Mouse (Mus musculus): Measurements from ENCODE around the gene Fabp7. TPM values are rescaled to one million over a fixed set of nuclear protein-coding genes. Genes with fewer than 3 reads are reported as not detected.

The Fabp7 gene
- polyA plus RNA-seq, 1 experiment from 2014 or later: 36.5 TPM

GRCm38 (mm10) chr10:57758999-57759398 is 25.7 kb upstream of the Fabp7 start:
- ATAC-seq: no peak
- H3K9ac ChIP-seq (ENCODE audit: low read depth, low read length): no peak overlapping the region
- no peaks in the 10 kb centered on the region for H3K27me3 ChIP-seq (replicated peaks; ENCODE audit: control insufficient read depth, insufficient read depth, low read length)
- H3K4me2 ChIP-seq (ENCODE audit: low read depth, low read length): no peak overlapping the region
- H3K4me3 ChIP-seq (ENCODE audit: low read length): no peak overlapping the region
- WGBS: 91% methylated on average over 2 of the region's 2 CpGs
- no peaks in the 10 kb centered on the region for H3K36me3 ChIP-seq (ENCODE audit: control insufficient read depth, insufficient read depth, low read length)
- no peak overlapping the region for H3K27ac ChIP-seq (ENCODE audit: low read length)
- H3K4me1 ChIP-seq (ENCODE audit: control insufficient read depth, insufficient read depth, low read length): no peaks in the 10 kb centered on the region
- H3K9me3 ChIP-seq (ENCODE audit: control insufficient read depth, low read length): no peaks in the 10 kb centered on the region

DNA sequence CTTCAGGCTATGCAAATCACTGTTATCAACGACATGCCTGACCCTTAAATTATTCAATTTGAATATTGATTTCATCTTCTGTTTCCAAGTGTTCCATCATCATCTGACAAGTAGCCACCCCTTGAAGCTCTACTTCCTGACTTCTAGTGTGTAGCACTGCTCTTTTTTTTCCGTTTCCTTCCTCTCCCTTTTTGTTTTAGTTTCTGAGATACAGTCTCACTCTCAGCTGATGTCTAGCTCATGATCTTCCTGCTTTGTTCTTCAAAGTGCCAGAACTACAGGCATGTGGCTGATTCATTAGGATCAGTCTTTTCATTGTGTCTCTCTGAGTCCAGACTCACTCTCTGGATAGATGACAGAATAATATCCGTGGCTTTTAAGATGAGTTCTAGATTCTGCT is 24.0 kb upstream of the Fabp7 start:
- no peak overlapping the region for H3K4me3 ChIP-seq (ENCODE audit: low read length)
- H3K4me1 ChIP-seq (ENCODE audit: control insufficient read depth, insufficient read depth, low read length): no peaks in the 10 kb centered on the region
- no peaks in the 10 kb centered on the region for H3K36me3 ChIP-seq (ENCODE audit: control insufficient read depth, insufficient read depth, low read length)
- 64% methylated on average over 3 of the region's 3 CpGs for WGBS
- H3K9ac ChIP-seq (ENCODE audit: low read depth, low read length): no peak overlapping the region
- no peaks in the 10 kb centered on the region for H3K27me3 ChIP-seq (replicated peaks; ENCODE audit: control insufficient read depth, insufficient read depth, low read length)
- no peak overlapping the region for H3K27ac ChIP-seq (ENCODE audit: low read length)
- H3K9me3 ChIP-seq (ENCODE audit: control insufficient read depth, low read length): no peaks in the 10 kb centered on the region
- no peak for ATAC-seq
- H3K4me2 ChIP-seq (ENCODE audit: low read depth, low read length): no peak overlapping the region

GRCm38 (mm10) chr10:57763044-57763443 is 21.6 kb upstream of the Fabp7 start:
- Histone ChIP-seq H3K9ac (ENCODE audit: low read depth, low read length) (no peak overlapping the region), H3K4me1 (ENCODE audit: control insufficient read depth, insufficient read depth, low read length) (no peaks in the 10 kb centered on the region), H3K4me3 (ENCODE audit: low read length) (no peak overlapping the region), H3K9me3 (ENCODE audit: control insufficient read depth, low read length) (no peaks in the 10 kb centered on the region), H3K36me3 (ENCODE audit: control insufficient read depth, insufficient read depth, low read length) (no peaks in the 10 kb centered on the region), H3K4me2 (ENCODE audit: low read depth, low read length) (no peak overlapping the region), H3K27me3 (replicated peaks; ENCODE audit: control insufficient read depth, insufficient read depth, low read length) (no peaks in the 10 kb centered on the region), H3K27ac (ENCODE audit: low read length) (no peak overlapping the region)
- ATAC-seq: peak; percentile 91
- 4% methylated on average over 1 of the region's 1 CpGs for WGBS

DNA sequence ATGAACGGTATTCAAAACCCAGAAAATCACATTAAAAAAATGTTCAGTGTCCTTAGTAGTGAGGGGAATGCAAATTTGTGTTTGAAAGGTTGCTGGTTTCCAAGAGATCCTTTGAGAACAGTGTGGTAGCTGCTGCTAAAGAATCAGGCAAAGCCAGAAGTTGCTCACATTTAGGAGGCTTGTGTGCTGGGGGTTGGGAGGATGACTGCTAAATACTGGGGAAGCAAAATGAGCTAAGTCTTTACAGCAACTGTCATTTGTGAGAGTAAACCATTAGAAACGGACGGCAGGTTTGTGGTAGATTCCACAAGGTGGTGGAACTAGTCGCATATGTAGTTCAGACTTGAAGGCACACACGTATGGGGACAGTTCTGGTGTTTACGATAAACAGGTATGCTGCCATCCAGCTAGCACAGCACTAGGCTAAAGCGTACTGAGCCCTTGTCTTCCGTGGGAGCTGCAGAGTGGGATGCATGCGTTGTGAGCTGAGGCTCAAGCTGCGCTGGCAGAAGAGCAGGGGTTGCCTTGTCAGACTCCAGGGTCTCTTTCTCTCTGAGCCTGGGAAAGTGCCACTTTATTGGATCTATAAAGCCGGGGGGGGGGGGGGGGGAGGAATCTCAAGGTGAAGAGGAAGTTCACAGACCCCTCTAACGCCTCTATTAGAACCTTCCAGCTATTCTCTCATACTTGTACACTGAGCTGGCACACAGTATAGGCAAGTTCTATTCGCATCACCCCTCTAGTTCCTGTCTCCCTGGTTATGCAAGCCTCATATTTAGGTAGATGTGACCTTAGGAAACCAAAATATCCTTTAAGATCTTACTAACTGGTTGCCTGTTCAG is 1.2 kb upstream of the Fabp7 start:
- no peak for ATAC-seq
- no peak overlapping the region for H3K27ac ChIP-seq (ENCODE audit: low read length)
- H3K4me3 ChIP-seq (ENCODE audit: low read length): no peak overlapping the region
- H3K27me3 ChIP-seq (replicated peaks; ENCODE audit: control insufficient read depth, insufficient read depth, low read length): no peaks in the 10 kb centered on the region
- WGBS: 40% methylated on average over 12 of the region's 13 CpGs
- no peak overlapping the region for H3K4me2 ChIP-seq (ENCODE audit: low read depth, low read length)
- no peaks in the 10 kb centered on the region for H3K9me3 ChIP-seq (ENCODE audit: control insufficient read depth, low read length)
- H3K9ac ChIP-seq (ENCODE audit: low read depth, low read length): no peak overlapping the region
- no peaks in the 10 kb centered on the region for H3K36me3 ChIP-seq (ENCODE audit: control insufficient read depth, insufficient read depth, low read length)
- H3K4me1 ChIP-seq (ENCODE audit: control insufficient read depth, insufficient read depth, low read length): 0 out of 2 replicates have a peak, but pooled peaks cover 8% of the 10 kb centered on the region

DNA sequence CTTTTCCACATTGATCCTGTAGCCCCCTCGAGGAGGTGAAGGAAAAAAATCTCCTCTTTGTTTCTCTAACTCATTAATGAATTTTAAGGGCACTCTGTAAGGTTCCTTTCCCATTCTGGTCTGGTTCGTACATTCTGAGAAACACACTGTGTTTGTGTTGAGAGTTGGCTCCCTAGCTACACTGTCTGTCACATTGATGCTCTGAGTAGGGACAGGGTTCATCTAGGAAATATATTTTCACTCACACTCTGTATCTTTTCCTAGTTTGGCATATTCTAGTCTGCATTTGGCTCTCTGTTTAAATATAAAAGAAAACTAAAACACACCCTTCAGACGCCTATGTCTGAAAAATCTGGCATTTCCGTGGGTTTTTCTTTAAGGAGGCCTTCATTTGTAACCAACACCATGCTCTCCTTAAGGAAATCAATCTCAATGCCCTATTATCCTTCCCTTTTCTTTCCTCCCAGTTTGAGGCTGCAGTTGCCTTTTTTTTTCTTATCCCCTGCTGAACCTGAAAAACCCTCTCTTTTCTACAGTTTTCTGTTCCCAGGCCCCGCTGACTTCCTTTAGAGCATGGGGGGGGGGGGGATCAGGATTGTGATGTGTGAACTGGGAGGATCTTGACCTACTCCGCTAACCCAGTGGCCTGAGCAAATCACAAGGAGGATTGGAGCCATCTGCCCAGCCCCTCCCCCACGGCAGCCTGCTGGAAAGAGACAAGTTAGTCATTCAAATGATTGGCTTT is 378 bp upstream of the Fabp7 start:
- H3K4me2 ChIP-seq (ENCODE audit: low read depth, low read length): peak overlapping the region; percentile 25; the same call in 1 of the 2 replicates
- peak overlapping the region; percentile 19 for H3K4me3 ChIP-seq (ENCODE audit: low read length)
- ATAC-seq: peak; percentile 66

GRCm38 (mm10) chr10:57785552-57785951 is 871 bp downstream of the Fabp7 start:
- Histone ChIP-seq H3K4me3 (ENCODE audit: low read length) (no peak overlapping the region), H3K9me3 (ENCODE audit: control insufficient read depth, low read length) (no peaks in the 10 kb centered on the region), H3K27me3 (replicated peaks; ENCODE audit: control insufficient read depth, insufficient read depth, low read length) (no peaks in the 10 kb centered on the region), H3K9ac (ENCODE audit: low read depth, low read length) (no peak overlapping the region), H3K36me3 (ENCODE audit: control insufficient read depth, insufficient read depth, low read length) (no peaks in the 10 kb centered on the region), H3K27ac (ENCODE audit: low read length) (no peak overlapping the region), H3K4me1 (ENCODE audit: control insufficient read depth, insufficient read depth, low read length) (0 out of 2 replicates have a peak, but pooled peaks cover 8% of the 10 kb centered on the region), H3K4me2 (ENCODE audit: low read depth, low read length) (no peak overlapping the region)
- no peak for ATAC-seq
- 60% methylated on average over 2 of the region's 2 CpGs for WGBS

More for the DNA sequence above, 378 bp upstream of the Fabp7 start:
- H3K4me1 ChIP-seq (ENCODE audit: control insufficient read depth, insufficient read depth, low read length): 0 out of 2 replicates have a peak, but pooled peaks cover 8% of the 10 kb centered on the region
- H3K27me3 ChIP-seq (replicated peaks; ENCODE audit: control insufficient read depth, insufficient read depth, low read length): no peaks in the 10 kb centered on the region
- H3K9ac ChIP-seq (ENCODE audit: low read depth, low read length): no peak overlapping the region; the same call in 1 of the 2 replicates
- H3K36me3 ChIP-seq (ENCODE audit: control insufficient read depth, insufficient read depth, low read length): no peaks in the 10 kb centered on the region
- H3K27ac ChIP-seq (ENCODE audit: low read length): no peak overlapping the region
- WGBS: 16% methylated on average over 7 of the region's 7 CpGs
- H3K9me3 ChIP-seq (ENCODE audit: control insufficient read depth, low read length): no peaks in the 10 kb centered on the region

DNA sequence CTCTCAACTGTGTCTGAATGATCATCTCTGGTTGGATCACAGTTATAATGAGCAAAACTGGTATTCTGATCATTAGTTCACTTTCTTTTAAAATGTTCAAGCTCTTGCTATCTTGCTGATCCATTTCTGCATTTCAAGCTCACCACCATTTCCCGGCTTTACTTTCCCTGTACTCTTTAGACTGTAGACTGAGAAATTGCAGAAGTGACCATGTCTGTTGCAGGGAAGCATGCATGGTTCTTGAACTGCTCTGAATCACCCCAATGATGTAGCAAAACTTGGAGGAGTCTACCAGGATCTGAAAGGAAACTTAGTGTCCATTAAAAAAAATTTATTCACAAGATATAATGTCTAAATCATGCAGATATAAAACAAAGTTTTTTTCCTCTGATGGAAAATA is 8.3 kb downstream of the Fabp7 start:
- 90% methylated on average over 1 of the region's 1 CpGs for WGBS
- H3K4me2 ChIP-seq (ENCODE audit: low read depth, low read length): no peak overlapping the region
- H3K27me3 ChIP-seq (replicated peaks; ENCODE audit: control insufficient read depth, insufficient read depth, low read length): no peaks in the 10 kb centered on the region
- H3K4me1 ChIP-seq (ENCODE audit: control insufficient read depth, insufficient read depth, low read length): peaks cover 13% of the 10 kb centered on the region
- H3K9me3 ChIP-seq (ENCODE audit: control insufficient read depth, low read length): no peaks in the 10 kb centered on the region
- no peak overlapping the region for H3K27ac ChIP-seq (ENCODE audit: low read length)
- no peak overlapping the region for H3K4me3 ChIP-seq (ENCODE audit: low read length)
- H3K36me3 ChIP-seq (ENCODE audit: control insufficient read depth, insufficient read depth, low read length): no peaks in the 10 kb centered on the region
- ATAC-seq: no peak
- no peak overlapping the region for H3K9ac ChIP-seq (ENCODE audit: low read depth, low read length)

DNA sequence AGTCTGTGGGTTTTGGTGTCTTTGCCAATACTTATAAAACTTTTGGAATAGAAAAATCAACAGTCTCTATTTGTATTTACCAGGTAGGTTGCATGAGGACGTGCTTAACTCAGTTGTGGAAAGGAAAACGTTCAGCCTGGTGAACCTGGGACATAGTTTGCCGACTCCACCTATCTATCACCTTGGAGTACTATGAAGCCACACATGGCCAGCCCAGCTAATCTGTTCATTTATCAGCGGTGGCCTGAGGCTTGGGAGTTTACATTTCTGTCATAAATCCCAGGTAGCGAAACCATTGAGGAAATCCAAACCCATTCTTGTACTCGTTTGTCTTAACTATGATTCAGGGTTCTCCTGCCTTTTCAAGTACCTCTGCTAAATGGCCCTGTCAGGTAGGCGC is 9.3 kb downstream of the Fabp7 start, which contains the start of gene Smpdl3a:
Gene Smpdl3a (plus strand): TSS at position 318 of the 400 bp plus-strand sequence.
- no peaks in the 10 kb centered on the region for H3K27me3 ChIP-seq (replicated peaks; ENCODE audit: control insufficient read depth, insufficient read depth, low read length)
- peak within 1 kb of the TSS; percentile 92 for H3K9ac ChIP-seq (ENCODE audit: low read depth, low read length)
- peak within 1 kb of the TSS; percentile 74 for H3K4me3 ChIP-seq (ENCODE audit: low read length)
- H3K27ac ChIP-seq (ENCODE audit: low read length): peak within 1 kb of the TSS; percentile 89
- H3K36me3 ChIP-seq (ENCODE audit: control insufficient read depth, insufficient read depth, low read length): no peaks in the 10 kb centered on the region
- WGBS: 49% methylated on average over 7 of the region's 7 CpGs
- peak; percentile 66 for ATAC-seq
- H3K4me2 ChIP-seq (ENCODE audit: low read depth, low read length): peak within 1 kb of the TSS; percentile 95
- peaks cover 13% of the 10 kb centered on the region for H3K4me1 ChIP-seq (ENCODE audit: control insufficient read depth, insufficient read depth, low read length)
- H3K9me3 ChIP-seq (ENCODE audit: control insufficient read depth, low read length): no peaks in the 10 kb centered on the region

All from intestine, embryonic 16.5 days (tissue).